Mouse (Mus musculus) left cerebral cortex, postnatal 4 days (tissue): Measurements from ENCODE around the gene Fbxl18. TPM values are rescaled to one million over a fixed set of nuclear protein-coding genes. Genes with fewer than 3 reads are reported as not detected.

Source experiments
- total RNA-seq, 2 experiments: library from RNA; stranded (reverse); gene quantifications; 2 replicates each; pipeline ENCODE4 v1.2.3; 2021

Fbxl18 gene
- total RNA-seq, 2 experiments from 2014 or later: 34.6 to 35.8 TPM

Other genes starting within 250 kb of the Fbxl18 start
- 100 to 1,000 TPM; 127 to 138 TPM for gene Slc29a4, start 202.9 kb downstream of the Fbxl18 start, total RNA-seq
- gene Tnrc18, start 77.8 kb downstream of the Fbxl18 start, total RNA-seq: 100 to 1,000 TPM; 232 to 250 TPM
- gene Actb, start 11.3 kb upstream of the Fbxl18 start, total RNA-seq: 1,000 to 10,000 TPM; 5,289 to 5,459 TPM
- gene Fscn1, start 64.9 kb upstream of the Fbxl18 start, total RNA-seq: 100 to 1,000 TPM; 530 to 553 TPM
- gene Rnf216, start 217.6 kb upstream of the Fbxl18 start, total RNA-seq: 10 to 100 TPM; 41.9 to 42.5 TPM